Mouse (Mus musculus): ENCODE measurements at regions not wholly inside any gene's neighbourhood (a gene's known extent, or its start where the extent isn't known, plus 50 kb on each side); places are given as distances from the start of the nearest gene placed in this dataset.

GRCm38 (mm10) chr4:106092676-106093070 lies 223.3 kb upstream of the Usp24 start:
- Histone ChIP-seq H3K27ac (ENCODE audit: control insufficient read depth, low read depth, low read length) (no peak overlapping the region), H3K36me3 (ENCODE audit: control insufficient read depth in 1 of 2, insufficient read depth in 2 of 2, low read length in 2 of 2) (no peaks in the 10 kb centered on the region), H3K79me2 (ENCODE audit: control insufficient read depth, insufficient read depth, low read length, poor library complexity) (no peaks in the 10 kb centered on the region), H3K9ac (ENCODE audit: control insufficient read depth, low read depth, low read length, poor library complexity, severe bottlenecking) (no peak overlapping the region), H3K4me3 (ENCODE audit: control insufficient read depth in 1 of 2, insufficient read depth in 1 of 2, low read depth in 2 of 2, low read length in 2 of 2) (no peak overlapping the region), H3K4me1 (ENCODE audit: control insufficient read depth in 1 of 2, insufficient read depth in 2 of 2, low read length in 2 of 2) (no peaks in the 10 kb centered on the region), H3K27me3 (ENCODE audit: control insufficient read depth in 1 of 2, insufficient read depth in 2 of 2, low read length in 2 of 2) (no peaks in the 10 kb centered on the region), H3K9me3 (replicated peaks; ENCODE audit: insufficient read depth, low read length) (no peaks in the 10 kb centered on the region)
- no peak for DNase-seq (ENCODE audit: low read depth, low spot score)
- TF ChIP-seq MYB (IDR thresholded peaks at IDR 0.05; ENCODE audit: low read depth, low read length) (no peak), POLR2AphosphoS2 (IDR thresholded peaks at IDR 0.05; ENCODE audit: low read length) (no peak)

DNA sequence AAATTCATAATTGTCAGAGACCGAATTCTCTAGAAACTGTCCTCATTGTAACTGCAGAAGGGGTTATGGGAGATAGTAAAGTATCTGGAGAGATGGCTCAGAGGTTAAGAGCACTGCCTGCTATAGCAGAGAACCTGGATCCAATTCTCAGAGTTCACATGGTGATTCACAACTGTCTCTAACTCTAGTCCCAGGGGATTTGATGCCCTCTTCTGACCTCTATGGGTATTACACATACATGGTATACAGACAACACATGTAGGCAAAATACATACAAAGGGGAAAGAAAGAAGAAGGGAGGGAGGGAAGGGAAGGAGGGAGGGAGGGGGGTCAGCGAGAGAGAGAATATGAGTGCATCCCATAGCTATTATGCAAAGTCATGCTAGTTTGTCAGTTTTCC lies 222.8 kb upstream of the Usp24 start:
- Histone ChIP-seq H3K9ac (ENCODE audit: control insufficient read depth, low read depth, low read length, poor library complexity, severe bottlenecking) (no peak overlapping the region), H3K36me3 (ENCODE audit: control insufficient read depth in 1 of 2, insufficient read depth in 2 of 2, low read length in 2 of 2) (no peaks in the 10 kb centered on the region), H3K27me3 (ENCODE audit: control insufficient read depth in 1 of 2, insufficient read depth in 2 of 2, low read length in 2 of 2) (no peaks in the 10 kb centered on the region), H3K4me3 (ENCODE audit: control insufficient read depth in 1 of 2, insufficient read depth in 1 of 2, low read depth in 2 of 2, low read length in 2 of 2) (no peak overlapping the region), H3K9me3 (replicated peaks; ENCODE audit: insufficient read depth, low read length) (no peaks in the 10 kb centered on the region), H3K79me2 (ENCODE audit: control insufficient read depth, insufficient read depth, low read length, poor library complexity) (no peaks in the 10 kb centered on the region), H3K27ac (ENCODE audit: control insufficient read depth, low read depth, low read length) (no peak overlapping the region), H3K4me1 (ENCODE audit: control insufficient read depth in 1 of 2, insufficient read depth in 2 of 2, low read length in 2 of 2) (no peaks in the 10 kb centered on the region)
- TF ChIP-seq CTCF (IDR thresholded peaks at IDR 0.05 in 2 of 3, conservative IDR thresholded peaks at IDR 0.05 in 1 of 3; ENCODE audit: control insufficient read depth in 1 of 3, insufficient read depth in 1 of 3, low read depth in 2 of 3, low read length in 3 of 3, poor library complexity in 1 of 3, severe bottlenecking in 1 of 3): peak in 1 of 3 experiments; percentile 39; a peak in 3 of 6 replicates
- peak; percentile 38 for TF ChIP-seq RAD21 (IDR thresholded peaks at IDR 0.05; ENCODE audit: low read depth, low read length)
- no peak for TF ChIP-seq RCOR1 (IDR thresholded peaks at IDR 0.05; ENCODE audit: low read depth, low read length)
- peak; percentile 34; the same call in 1 of the 2 replicates for TF ChIP-seq SMC3 (IDR thresholded peaks at IDR 0.05; ENCODE audit: low read depth, low read length)
- no peak for TF ChIP-seq GATA1 (IDR thresholded peaks at IDR 0.05; ENCODE audit: low read depth, low read length)
- TF ChIP-seq ELF1 (IDR thresholded peaks at IDR 0.05; ENCODE audit: low read depth, low read length): no peak
- peak; percentile 19 for DNase-seq (ENCODE audit: low read depth, low spot score)

GRCm38 (mm10) chr4:106094882-106095556 lies 221.0 kb upstream of the Usp24 start:
- Histone ChIP-seq H3K9me3 (replicated peaks; ENCODE audit: insufficient read depth, low read length) (no peaks in the 10 kb centered on the region), H3K36me3 (ENCODE audit: control insufficient read depth in 1 of 2, insufficient read depth in 2 of 2, low read length in 2 of 2) (no peaks in the 10 kb centered on the region)

More at GRCm38 (mm10) chr4:106094882-106095556, 221.0 kb upstream of the Usp24 start:
- Histone ChIP-seq H3K4me3 (ENCODE audit: control insufficient read depth in 1 of 2, insufficient read depth in 1 of 2, low read depth in 2 of 2, low read length in 2 of 2) (no peak overlapping the region), H3K27ac (ENCODE audit: control insufficient read depth, low read depth, low read length) (no peak overlapping the region), H3K27me3 (ENCODE audit: control insufficient read depth in 1 of 2, insufficient read depth in 2 of 2, low read length in 2 of 2) (no peaks in the 10 kb centered on the region), H3K79me2 (ENCODE audit: control insufficient read depth, insufficient read depth, low read length, poor library complexity) (no peaks in the 10 kb centered on the region), H3K4me1 (ENCODE audit: control insufficient read depth in 1 of 2, insufficient read depth in 2 of 2, low read length in 2 of 2) (no peaks in the 10 kb centered on the region), H3K9ac (ENCODE audit: control insufficient read depth, low read depth, low read length, poor library complexity, severe bottlenecking) (no peak overlapping the region)
- no peak for DNase-seq (ENCODE audit: low read depth, low spot score)
- TF ChIP-seq TCF12 (IDR thresholded peaks at IDR 0.05; ENCODE audit: low read depth, low read length) (no peak), ELF1 (IDR thresholded peaks at IDR 0.05; ENCODE audit: low read depth, low read length) (no peak), GABPA (IDR thresholded peaks at IDR 0.05; ENCODE audit: low read depth, low read length) (no peak), CHD2 (IDR thresholded peaks at IDR 0.05; ENCODE audit: low read length) (no peak), POLR2AphosphoS5 (IDR thresholded peaks at IDR 0.05; ENCODE audit: borderline replicate concordance, low read depth, low read length) (no peak), KAT2A (conservative IDR thresholded peaks at IDR 0.05; ENCODE audit: low read depth, low read length) (no peak), POLR2AphosphoS2 (IDR thresholded peaks at IDR 0.05; ENCODE audit: low read length) (no peak), ZMIZ1 (IDR thresholded peaks at IDR 0.05; ENCODE audit: low read depth, low read length) (no peak), TAL1 (IDR thresholded peaks at IDR 0.05; ENCODE audit: low read length) (no peak), POLR2A (IDR thresholded peaks at IDR 0.05; ENCODE audit: control insufficient read depth in 1 of 2, insufficient read depth in 1 of 2, low read depth in 1 of 2, low read length in 2 of 2, poor library complexity in 1 of 2) (no peak), SMC3 (IDR thresholded peaks at IDR 0.05; ENCODE audit: low read depth, low read length) (no peak)
